Mouse (Mus musculus): Measurements from ENCODE around the gene Dcun1d4. TPM values are rescaled to one million over a fixed set of nuclear protein-coding genes. Genes with fewer than 3 reads are reported as not detected.

Gene Dcun1d4
- total RNA-seq (2023; ENCODE audit: inconsistent age), result 9.3 to 12.1 TPM (median 9.4 TPM) in 4 replicates

DNA sequence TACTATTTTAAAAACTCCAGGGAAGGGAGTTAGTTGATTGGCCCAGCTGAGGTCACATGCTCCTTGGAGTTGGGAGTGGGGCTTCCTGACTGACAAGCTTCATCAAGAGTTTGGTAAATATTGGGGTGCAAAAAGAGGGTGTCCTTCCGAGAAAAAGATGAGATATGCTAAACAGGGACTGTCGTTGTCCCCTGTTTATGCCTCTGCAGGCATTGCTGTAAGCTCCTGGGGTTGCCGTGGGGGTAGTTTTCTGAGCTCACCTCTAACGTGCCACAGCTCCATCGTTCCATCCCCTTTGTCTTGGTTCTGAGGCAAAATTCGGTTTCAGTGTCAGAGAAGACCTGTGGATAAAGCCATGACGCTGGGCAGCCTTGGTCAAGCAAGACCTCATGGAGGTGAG lies at the start of gene Dcun1d4:
Gene Dcun1d4 (plus strand): TSS at position 301 of the 400 bp plus-strand sequence.

Other genes starting within 250 kb of the Dcun1d4 start
- gene Fryl, start 224.4 kb upstream of the Dcun1d4 start, total RNA-seq (2023; ENCODE audit: inconsistent age), result 191 to 217 TPM (median 199 TPM) in 4 replicates
- gene Ociad1, start 188.2 kb upstream of the Dcun1d4 start, total RNA-seq (2023; ENCODE audit: inconsistent age), result 150 to 171 TPM (median 158 TPM) in 4 replicates
- gene Ociad2, start 140.0 kb upstream of the Dcun1d4 start, total RNA-seq (2023; ENCODE audit: inconsistent age), result not detected in 4 replicates
- not detected in 4 replicates for gene Cwh43, start 74.9 kb upstream of the Dcun1d4 start, total RNA-seq (2023; ENCODE audit: inconsistent age)
- gene Lrrc66, start 151.5 kb downstream of the Dcun1d4 start, total RNA-seq (2023; ENCODE audit: inconsistent age), result not detected in 4 replicates
- 6.4 to 10.7 TPM (median 7.9 TPM) in 4 replicates for gene Sgcb, start 166.8 kb downstream of the Dcun1d4 start, total RNA-seq (2023; ENCODE audit: inconsistent age)
- not detected in 4 replicates for gene Spata18, start 170.4 kb downstream of the Dcun1d4 start, total RNA-seq (2023; ENCODE audit: inconsistent age)